Mouse (Mus musculus) layer of hippocampus, adult 2 months (tissue): Measurements from ENCODE around the gene Uvrag. TPM values are rescaled to one million over a fixed set of nuclear protein-coding genes. Genes with fewer than 3 reads are reported as not detected.

Experiments used
- DNase-seq, 2 experiments: peaks; one replicate each; pipeline ENCODE4 v3.0.0; 2022; ENCODE audit warnings: low spot score in 2 of 2
- H3K27ac ChIP-seq: fragments of 200-600 bp; 2 replicates; pipeline ENCODE4 v1.8.1; 2022
- H3K4me3 ChIP-seq: fragments of 200-600 bp; 2 replicates; pipeline ENCODE4 v1.8.1; 2022; ENCODE audit warnings: mild to moderate bottlenecking
- CTCF ChIP-seq: fragments of 200-600 bp; conservative IDR thresholded peaks from 2 replicates; pipeline ENCODE4 v1.8.1; 2022; ENCODE audit warnings: antibody characterized with exemption, mild to moderate bottlenecking, moderate library complexity
- total RNA-seq, 2 experiments: library from RNA; stranded (reverse); gene quantifications; 2 replicates each; pipeline ENCODE4 v1.2.3; 2021

Uvrag gene
- total RNA-seq, 2 experiments from 2014 or later, result 48.9 to 52.4 TPM

- Histone ChIP-seq H3K4me3 (no peak overlapping the region), H3K27ac (no peak overlapping the region)
- no peak for TF ChIP-seq CTCF
- no peak for DNase-seq
Observed at GRCm38 (mm10) chr7:98995126-98995727, 145.7 kb downstream of the Uvrag start.

GRCm38 (mm10) chr7:98994137-98994536, 146.8 kb downstream of the Uvrag start:
- no peak overlapping the region for H3K4me3 ChIP-seq
- H3K27ac ChIP-seq, result no peak overlapping the region
- DNase-seq, result no peak
- no peak for TF ChIP-seq CTCF

GRCm38 (mm10) chr7:98993395-98993794, 147.5 kb downstream of the Uvrag start:
- Histone ChIP-seq H3K27ac (no peak overlapping the region), H3K4me3 (no peak overlapping the region)
- no peak for TF ChIP-seq CTCF
- DNase-seq, result no peak

GRCm38 (mm10) chr7:98991204-98991761, 149.7 kb downstream of the Uvrag start:
- TF ChIP-seq CTCF, result no peak
- no peak for DNase-seq
- Histone ChIP-seq H3K4me3 (no peak overlapping the region), H3K27ac (no peak overlapping the region)

- TF ChIP-seq CTCF, result no peak
- Histone ChIP-seq H3K27ac (no peak overlapping the region), H3K4me3 (no peak overlapping the region)
- DNase-seq, result no peak
Observed at GRCm38 (mm10) chr7:98990510-98990909, 150.4 kb downstream of the Uvrag start.

- H3K4me3 ChIP-seq, result no peak overlapping the region
- no peak for TF ChIP-seq CTCF
- DNase-seq, result no peak
- no peak overlapping the region for H3K27ac ChIP-seq
Observed at GRCm38 (mm10) chr7:98986962-98987441, 153.9 kb downstream of the Uvrag start.

- Histone ChIP-seq H3K4me3 (no peak overlapping the region), H3K27ac (no peak overlapping the region)
- TF ChIP-seq CTCF, result no peak
- no peak for DNase-seq
Observed at GRCm38 (mm10) chr7:98985935-98986334, 155.0 kb downstream of the Uvrag start.

GRCm38 (mm10) chr7:98985489-98985888, 155.5 kb downstream of the Uvrag start:
- no peak for DNase-seq
- Histone ChIP-seq H3K4me3 (no peak overlapping the region), H3K27ac (no peak overlapping the region)
- no peak for TF ChIP-seq CTCF

GRCm38 (mm10) chr7:98984319-98984718, 156.6 kb downstream of the Uvrag start:
- H3K27ac ChIP-seq, result no peak overlapping the region
- no peak overlapping the region for H3K4me3 ChIP-seq
- TF ChIP-seq CTCF, result no peak
- DNase-seq, result no peak

GRCm38 (mm10) chr7:98983058-98983457, 157.9 kb downstream of the Uvrag start:
- Histone ChIP-seq H3K27ac (no peak overlapping the region), H3K4me3 (no peak overlapping the region)
- TF ChIP-seq CTCF, result no peak
- no peak for DNase-seq

- no peak for TF ChIP-seq CTCF
- no peak overlapping the region for H3K4me3 ChIP-seq
- no peak overlapping the region for H3K27ac ChIP-seq
- no peak for DNase-seq
Observed at GRCm38 (mm10) chr7:98981423-98981822, 159.5 kb downstream of the Uvrag start.

GRCm38 (mm10) chr7:98976839-98977457, 164.0 kb downstream of the Uvrag start:
- no peak for DNase-seq
- H3K4me3 ChIP-seq, result no peak overlapping the region

GRCm38 (mm10) chr7:98974590-98974989, 166.4 kb downstream of the Uvrag start:
- no peak for TF ChIP-seq CTCF
- H3K27ac ChIP-seq, result no peak overlapping the region
- no peak overlapping the region for H3K4me3 ChIP-seq
- DNase-seq, result no peak

More at GRCm38 (mm10) chr7:98976839-98977457, 164.0 kb downstream of the Uvrag start:
- no peak overlapping the region for H3K27ac ChIP-seq
- TF ChIP-seq CTCF, result no peak

GRCm38 (mm10) chr7:98970721-98971120, 170.2 kb downstream of the Uvrag start:
- Histone ChIP-seq H3K27ac (no peak overlapping the region), H3K4me3 (no peak overlapping the region)
- no peak for DNase-seq
- no peak for TF ChIP-seq CTCF
